26 mouse cellular contexts compared by ENCODE assay signal in genomic region chr12:77994176-77994575, GRCm38 (mm10).
A peak's percentile ranks its signal among the peaks of the same experiment; 100 is the strongest.
DNase-seq lines count a peak whose midpoint lies in the region; ATAC-seq and TF ChIP-seq lines count a peak whose summit lies in the region.
"Had no signal": no experiment of that assay in that cellular context is flagged by ENCODE, and none has a peak within 500 bp of the region (broad histone marks: within the 10 kb centered on the region; RNA-seq: fewer than 3 reads in every experiment).

No protein-coding gene starts in this region.

- no peak for TF ChIP-seq EP300 in CH12.LX (IDR thresholded peaks at IDR 0.05; ENCODE audit: low read length)

- H3K4me3 ChIP-seq in CH12.LX (replicated peaks in 1 of 3; ENCODE audit: low read depth in 2 of 3, low read length in 2 of 3, poor library complexity in 1 of 3) = no peak overlapping the region
- no peak overlapping the region for H3K4me3 ChIP-seq in intestine, embryonic 15.5 days (replicated peaks)
- H3K4me3 ChIP-seq in hindbrain, embryonic 13.5 days = no peak overlapping the region
- H3K4me3 ChIP-seq: embryonic facial prominence, embryonic 13.5 days; embryonic facial prominence, embryonic 15.5 days; erythroblast, embryonic 14.5 days; forebrain, embryonic 10.5 days; forebrain, embryonic 12.5 days had no signal

- 77% methylated on average over 5 of the region's 5 CpGs for WGBS in intestine, embryonic 15.5 days
- WGBS in hindbrain, embryonic 13.5 days = 85% methylated on average over 5 of the region's 5 CpGs

- dilution Hi-C loops in CH12.LX (cut with MboI; ENCODE audit: extremely low pct_ligation_motif_present, extremely low pct_unique_long_range_greater_than_20kb, low sequenced_read_pairs) = no loop called here

- no peak for TF ChIP-seq CTCF in CH12.LX (conservative IDR thresholded peaks at IDR 0.05 in 1 of 2, IDR thresholded peaks at IDR 0.05 in 1 of 2; ENCODE audit: low read depth in 2 of 2, low read length in 2 of 2)

- H3K4me2 ChIP-seq in CH12.LX (ENCODE audit: insufficient read depth, low read depth, poor library complexity, severe bottlenecking) = peak overlapping the region; percentile 95; the same call in 1 of the 2 replicates
- H3K4me2 ChIP-seq in intestine, embryonic 15.5 days (replicated peaks) = no peak overlapping the region
- H3K4me2 ChIP-seq in hindbrain, embryonic 13.5 days = no peak overlapping the region
- H3K4me2 ChIP-seq: embryonic facial prominence, embryonic 13.5 days; embryonic facial prominence, embryonic 15.5 days; forebrain, embryonic 12.5 days had no signal

- H3K4me1 ChIP-seq in CH12.LX (ENCODE audit: control insufficient read depth in 1 of 2, insufficient read depth in 2 of 2) = peaks cover 3 to 13% of the 10 kb centered on the region in 2 experiments; a peak in 3 of 4 replicates
- H3K4me1 ChIP-seq in intestine, embryonic 15.5 days (replicated peaks) = no peaks in the 10 kb centered on the region
- no peaks in the 10 kb centered on the region for H3K4me1 ChIP-seq in hindbrain, embryonic 13.5 days (replicated peaks)
- H3K4me1 ChIP-seq: embryonic facial prominence, embryonic 13.5 days; embryonic facial prominence, embryonic 15.5 days had no signal

- no peak overlapping the region for H3K27ac ChIP-seq in CH12.LX (ENCODE audit: insufficient read depth, low read depth)
- no peak overlapping the region for H3K27ac ChIP-seq in intestine, embryonic 15.5 days
- no peak overlapping the region for H3K27ac ChIP-seq in hindbrain, embryonic 13.5 days
- H3K27ac ChIP-seq: embryonic facial prominence, embryonic 13.5 days; embryonic facial prominence, embryonic 15.5 days; forebrain, embryonic 10.5 days; forebrain, embryonic 12.5 days had no signal

- no peak for ATAC-seq in intestine, embryonic 15.5 days
- ATAC-seq in hindbrain, embryonic 13.5 days (ENCODE audit: low FRiP score) = no peak
- ATAC-seq: activated CD4-positive, CD25-positive, alpha-beta regulatory T cell, adult 4 months; CD4-positive, CD25-positive, alpha-beta regulatory T cell, adult 4 months; forebrain, embryonic 14.5 days; forebrain, embryonic 16.5 days; Patski had no signal

- H3K9ac ChIP-seq in CH12.LX (ENCODE audit: insufficient read depth, low read depth) = no peak overlapping the region
- H3K9ac ChIP-seq in intestine, embryonic 15.5 days = no peak overlapping the region
- H3K9ac ChIP-seq in hindbrain, embryonic 13.5 days = no peak overlapping the region
- H3K9ac ChIP-seq: embryonic facial prominence, embryonic 13.5 days; embryonic facial prominence, embryonic 15.5 days; forebrain, embryonic 12.5 days had no signal

- no peaks in the 10 kb centered on the region for H3K27me3 ChIP-seq in CH12.LX (replicated peaks)
- H3K27me3 ChIP-seq in splenic B cell, adult 2 months (ENCODE audit: control insufficient read depth, insufficient read depth, low read length, poor library complexity, severe bottlenecking) = no peaks in the 10 kb centered on the region
- H3K27me3 ChIP-seq in intestine, embryonic 15.5 days (replicated peaks) = no peaks in the 10 kb centered on the region
- H3K27me3 ChIP-seq in hindbrain, embryonic 13.5 days = no peaks in the 10 kb centered on the region
- H3K27me3 ChIP-seq: embryonic facial prominence, embryonic 13.5 days; embryonic facial prominence, embryonic 15.5 days; forebrain, embryonic 12.5 days; Patski had no signal

- in situ Hi-C loops in CH12.LX (cut with MboI; ENCODE audit: low pct_ligation_motif_present, low pct_unique_long_range_greater_than_20kb, low sequenced_read_pairs) = no loop called here

- H3K79me2 ChIP-seq in CH12.LX (replicated peaks; ENCODE audit: control insufficient read depth, extremely low read depth, insufficient read depth, poor library complexity, severe bottlenecking) = no peaks in the 10 kb centered on the region

- no peaks in the 10 kb centered on the region for H3K9me3 ChIP-seq in CH12.LX (replicated peaks; ENCODE audit: low read length)
- H3K9me3 ChIP-seq in intestine, embryonic 15.5 days = no peaks in the 10 kb centered on the region
- no peaks in the 10 kb centered on the region for H3K9me3 ChIP-seq in hindbrain, embryonic 13.5 days
- H3K9me3 ChIP-seq: embryonic facial prominence, embryonic 13.5 days; embryonic facial prominence, embryonic 15.5 days; forebrain, embryonic 10.5 days; forebrain, embryonic 12.5 days had no signal

- no peaks in the 10 kb centered on the region for H3K36me3 ChIP-seq in CH12.LX (replicated peaks in 1 of 2; ENCODE audit: control insufficient read depth in 1 of 2, insufficient read depth in 1 of 2, low read length in 1 of 2)
- no peaks in the 10 kb centered on the region for H3K36me3 ChIP-seq in splenic B cell, adult 2 months (ENCODE audit: control insufficient read depth, insufficient read depth, low read length, poor library complexity, severe bottlenecking)
- no peaks in the 10 kb centered on the region for H3K36me3 ChIP-seq in intestine, embryonic 15.5 days
- no peaks in the 10 kb centered on the region for H3K36me3 ChIP-seq in hindbrain, embryonic 13.5 days
- H3K36me3 ChIP-seq: embryonic facial prominence, embryonic 13.5 days; embryonic facial prominence, embryonic 15.5 days; forebrain, embryonic 10.5 days; forebrain, embryonic 12.5 days had no signal

- no peak for TF ChIP-seq POLR2A in CH12.LX (IDR thresholded peaks at IDR 0.05; ENCODE audit: low read depth, low read length)

- DNase-seq in B cell, adult 2 months = peak; percentile 2 to 13
- DNase-seq in CH12.LX (ENCODE audit: extremely low read depth) = peak; percentile 50
- DNase-seq in splenic B cell, adult 2 months (ENCODE audit: low read depth, low spot score) = peak; percentile 6
- no peak for DNase-seq in adrenal gland, postnatal 4 days (ENCODE audit: low spot score in 2 of 2)
- DNase-seq: adrenal gland, adult 8-10 months; adrenal gland, postnatal 14 days; adrenal gland, postnatal 36 days; cerebellum, adult 11 months; cerebellum, adult 18-20 months; cerebellum, adult 8-10 months; cerebellum, adult 9-11 months; cerebellum, postnatal 14 days; cerebellum, postnatal 36 days; embryo, embryonic 11 days had no signal

- TF ChIP-seq RAD21 in CH12.LX (IDR thresholded peaks at IDR 0.05; ENCODE audit: low read depth, low read length) = no peak

TF ChIP-seq in CH12.LX, 34 proteins besides CTCF, POLR2A, EP300 and RAD21:
- no peak for TF ChIP-seq USF2 (conservative IDR thresholded peaks at IDR 0.05; ENCODE audit: low read depth, low read length)
- TF ChIP-seq ZKSCAN1 (IDR thresholded peaks at IDR 0.05; ENCODE audit: borderline replicate concordance, low read depth, low read length) = no peak
- no peak for TF ChIP-seq MAZ (IDR thresholded peaks at IDR 0.05; ENCODE audit: low read depth, low read length)
- TF ChIP-seq MYC (IDR thresholded peaks at IDR 0.05; ENCODE audit: low read depth, low read length) = no peak
- TF ChIP-seq MXI1 (IDR thresholded peaks at IDR 0.05; ENCODE audit: low read depth, low read length) = no peak
- no peak for TF ChIP-seq NELFE (IDR thresholded peaks at IDR 0.05; ENCODE audit: low read depth, low read length)
- TF ChIP-seq MAX (IDR thresholded peaks at IDR 0.05; ENCODE audit: low read length) = 0 out of 2 replicates have a peak, but pooled peaks have one; percentile 20
- no peak for TF ChIP-seq GABPA (IDR thresholded peaks at IDR 0.05; ENCODE audit: insufficient replicate concordance, low read depth, low read length)

Comparison
In these comparisons a context has a peak if more than half of its experiments do, and no peak if none do; other contexts are left out.
1. DNase-seq: peak in B cell, adult 2 months (2 of 2), CH12.LX (single experiment) and splenic B cell, adult 2 months (single experiment); none in adrenal gland, postnatal 4 days (0 of 2).